Mouse (Mus musculus) ES-Bruce4 (cell line): ENCODE measurements around the gene Tmco5.
"Not testable (repeated sequence)": the region's sequence is repeated elsewhere in the genome, so short reads cannot be mapped to it uniquely, and the experiment has no call there.

Experiments used
- CTCF ChIP-seq: IDR thresholded peaks from one replicate; pipeline ENCODE4 v1.8.1; 2011; ENCODE audit warnings: low read depth, low read length
- POLR2A ChIP-seq: IDR thresholded peaks from one replicate; pipeline ENCODE4 v1.8.1; 2011; ENCODE audit warnings: low read length; ENCODE audit not compliant: insufficient read depth

GRCm38 (mm10) chr2:116934236-116934635, 55.7 kb downstream of the Tmco5 start:
- not testable (repeated sequence) for TF ChIP-seq POLR2A, CTCF
